Mouse (Mus musculus): ENCODE results near the gene Oit3. TPM values are rescaled to one million over a fixed set of nuclear protein-coding genes. Genes with fewer than 3 reads are reported as not detected.

Oit3 gene
- 0.67 and 0.80 TPM in 2 replicates for polyA plus RNA-seq (2015; fragmentation: Nextera tagmentation; extraction: Ambion mirVana)

DNA sequence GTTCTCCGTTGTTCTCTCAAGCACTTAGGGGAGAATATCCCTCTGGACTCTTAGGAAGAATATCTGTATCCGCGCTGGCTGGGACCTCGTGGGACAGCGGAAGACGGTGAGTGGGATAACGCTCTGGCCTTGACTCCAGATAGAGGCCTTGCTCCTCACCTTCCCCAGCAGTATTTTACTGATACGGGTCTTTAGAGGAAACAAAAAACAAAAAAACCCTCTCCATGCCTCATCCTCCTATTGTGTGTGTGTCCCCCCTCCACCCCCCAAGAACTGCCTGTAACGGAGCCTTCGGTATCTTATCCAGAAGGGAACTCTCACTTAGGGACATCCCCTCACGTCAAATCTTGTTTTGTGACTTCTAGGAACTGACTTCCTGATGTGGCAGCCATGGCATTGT lies at the start of gene Oit3:
Gene Oit3 (minus strand): TSS at position 44 of the 400 bp plus-strand sequence.
- 86% methylated on average over 11 of the region's 11 CpGs for WGBS
- Histone ChIP-seq H3K36me3 (no peaks in the 10 kb centered on the region), H3K4me2 (no peak within 1 kb of the TSS), H3K4me1 (peaks cover 20% of the 10 kb centered on the region), H3K9me3 (no peaks in the 10 kb centered on the region), H3K4me3 (no peak within 1 kb of the TSS), H3K27me3 (no peaks in the 10 kb centered on the region), H3K27ac (no peak within 1 kb of the TSS), H3K9ac (no peak within 1 kb of the TSS)
- no peak for ATAC-seq (ENCODE audit: insufficient number of reproducible peaks, insufficient read depth, low FRiP score, low TSS enrichment, low read depth)

GRCm38 (mm10) chr10:59490920-59491319 lies 49.3 kb upstream of the Oit3 start:
- Histone ChIP-seq H3K36me3 (peaks cover 18% of the 10 kb centered on the region), H3K4me2 (no peak overlapping the region), H3K9me3 (peaks cover 6% of the 10 kb centered on the region; the same call in 1 of the 2 replicates), H3K4me3 (no peak overlapping the region), H3K27ac (no peak overlapping the region), H3K9ac (no peak overlapping the region), H3K27me3 (no peaks in the 10 kb centered on the region), H3K4me1 (no peaks in the 10 kb centered on the region)
- 87% methylated on average over 8 of the region's 8 CpGs for WGBS
- ATAC-seq (ENCODE audit: insufficient number of reproducible peaks, insufficient read depth, low FRiP score, low TSS enrichment, low read depth), result no peak

DNA sequence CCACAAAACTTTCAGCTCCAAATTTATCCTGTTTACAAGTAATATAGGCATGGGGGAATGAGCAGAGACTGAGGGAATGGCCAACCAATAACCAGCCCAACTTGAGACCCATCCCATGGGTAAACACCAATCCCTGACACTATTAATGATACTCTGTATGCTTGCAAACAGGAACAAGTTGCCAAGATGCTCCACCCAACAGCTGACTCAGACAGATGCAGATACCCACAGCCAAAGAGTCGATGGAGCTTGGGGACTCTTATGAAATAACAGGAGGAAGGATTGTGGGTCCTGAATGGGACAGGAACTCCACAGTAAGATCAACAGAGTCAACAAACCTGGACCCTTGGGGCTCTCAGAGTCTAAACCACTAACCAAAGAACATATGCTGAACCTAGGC lies 47.8 kb upstream of the Oit3 start:
- Histone ChIP-seq H3K36me3 (peaks cover 18% of the 10 kb centered on the region), H3K27ac (no peak overlapping the region), H3K4me2 (no peak overlapping the region), H3K4me1 (peaks cover 3% of the 10 kb centered on the region; the same call in 1 of the 2 replicates), H3K9me3 (peaks cover 6% of the 10 kb centered on the region; the same call in 1 of the 2 replicates), H3K27me3 (no peaks in the 10 kb centered on the region), H3K4me3 (no peak overlapping the region), H3K9ac (no peak overlapping the region)
- no peak for ATAC-seq (ENCODE audit: insufficient number of reproducible peaks, insufficient read depth, low FRiP score, low TSS enrichment, low read depth)
- WGBS, result 88% methylated on average over 1 of the region's 1 CpGs

DNA sequence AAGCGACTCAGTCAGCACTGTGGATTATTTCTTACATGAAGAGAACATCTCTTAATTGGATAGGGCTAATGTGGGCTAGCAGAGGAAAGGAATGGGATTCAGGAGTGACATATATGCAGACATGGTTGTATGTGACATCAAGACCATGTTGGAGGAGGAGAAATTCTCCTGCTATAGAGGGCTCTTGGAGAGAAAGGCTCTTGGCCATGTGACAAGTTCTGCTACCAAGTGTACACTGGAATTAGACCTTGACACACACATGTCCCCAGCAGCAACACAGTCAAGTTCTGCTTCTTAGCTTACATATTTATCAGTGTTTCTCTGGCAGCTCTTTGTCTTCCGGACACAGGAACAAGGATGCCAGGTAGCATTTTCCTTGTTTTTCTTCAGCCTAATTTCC lies 45.8 kb upstream of the Oit3 start:
- Histone ChIP-seq H3K9me3 (peaks cover 6% of the 10 kb centered on the region; the same call in 1 of the 2 replicates), H3K4me2 (no peak overlapping the region), H3K4me3 (no peak overlapping the region), H3K9ac (no peak overlapping the region), H3K27ac (no peak overlapping the region), H3K27me3 (no peaks in the 10 kb centered on the region), H3K36me3 (peaks cover 18% of the 10 kb centered on the region), H3K4me1 (peaks cover 6% of the 10 kb centered on the region; the same call in 1 of the 2 replicates)
- ATAC-seq (ENCODE audit: insufficient number of reproducible peaks, insufficient read depth, low FRiP score, low TSS enrichment, low read depth), result no peak
- WGBS, result 85% methylated on average over 2 of the region's 2 CpGs

DNA sequence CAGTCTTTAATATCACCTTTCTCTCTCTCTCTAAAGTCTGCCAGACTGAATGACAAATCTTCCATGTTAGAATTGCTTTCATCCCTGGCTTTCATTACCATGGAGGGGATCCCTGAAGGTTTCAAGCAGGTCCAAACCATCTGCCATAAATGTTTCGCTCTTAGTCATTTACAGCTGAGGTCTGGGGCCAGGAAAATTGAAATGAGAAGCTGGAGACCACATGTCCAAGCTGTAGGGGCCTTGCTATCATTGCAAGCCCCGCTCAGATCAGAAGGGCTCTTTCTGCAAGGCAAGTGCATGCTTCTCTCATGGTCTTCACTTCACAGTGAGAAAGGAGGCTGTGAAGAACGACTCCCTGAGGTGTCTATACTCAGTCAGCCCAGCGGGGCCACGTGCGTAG lies 42.7 kb upstream of the Oit3 start:
- no peaks in the 10 kb centered on the region for H3K27me3 ChIP-seq
- no peak for ATAC-seq (ENCODE audit: insufficient number of reproducible peaks, insufficient read depth, low FRiP score, low TSS enrichment, low read depth)
- 72% methylated on average over 6 of the region's 6 CpGs for WGBS

GRCm38 (mm10) chr10:59481381-59481780 lies 39.8 kb upstream of the Oit3 start:
- Histone ChIP-seq H3K9ac (no peak overlapping the region), H3K27ac (no peak overlapping the region), H3K4me2 (no peak overlapping the region), H3K27me3 (no peaks in the 10 kb centered on the region), H3K36me3 (no peaks in the 10 kb centered on the region), H3K4me1 (peaks cover 6% of the 10 kb centered on the region; the same call in 1 of the 2 replicates), H3K9me3 (no peaks in the 10 kb centered on the region; the same call in 1 of the 2 replicates), H3K4me3 (no peak overlapping the region)
- ATAC-seq (ENCODE audit: insufficient number of reproducible peaks, insufficient read depth, low FRiP score, low TSS enrichment, low read depth), result no peak
- WGBS, result 95% methylated on average over 5 of the region's 5 CpGs

More for the DNA sequence above, 42.7 kb upstream of the Oit3 start:
- Histone ChIP-seq H3K4me1 (peaks cover 6% of the 10 kb centered on the region; the same call in 1 of the 2 replicates), H3K9ac (no peak overlapping the region), H3K4me2 (no peak overlapping the region), H3K4me3 (no peak overlapping the region), H3K9me3 (no peaks in the 10 kb centered on the region; the same call in 1 of the 2 replicates), H3K36me3 (peaks cover 6% of the 10 kb centered on the region), H3K27ac (no peak overlapping the region)

GRCm38 (mm10) chr10:59470451-59470850 lies 28.9 kb upstream of the Oit3 start:
- no peak for ATAC-seq (ENCODE audit: insufficient number of reproducible peaks, insufficient read depth, low FRiP score, low TSS enrichment, low read depth)
- Histone ChIP-seq H3K9me3 (no peaks in the 10 kb centered on the region), H3K36me3 (no peaks in the 10 kb centered on the region), H3K4me2 (no peak overlapping the region), H3K27ac (no peak overlapping the region), H3K9ac (0 out of 2 replicates have a peak overlapping the region, but pooled peaks have one; percentile 16), H3K4me1 (peaks cover 15% of the 10 kb centered on the region), H3K4me3 (no peak overlapping the region), H3K27me3 (no peaks in the 10 kb centered on the region)
- WGBS, result 65% methylated on average over 5 of the region's 5 CpGs

DNA sequence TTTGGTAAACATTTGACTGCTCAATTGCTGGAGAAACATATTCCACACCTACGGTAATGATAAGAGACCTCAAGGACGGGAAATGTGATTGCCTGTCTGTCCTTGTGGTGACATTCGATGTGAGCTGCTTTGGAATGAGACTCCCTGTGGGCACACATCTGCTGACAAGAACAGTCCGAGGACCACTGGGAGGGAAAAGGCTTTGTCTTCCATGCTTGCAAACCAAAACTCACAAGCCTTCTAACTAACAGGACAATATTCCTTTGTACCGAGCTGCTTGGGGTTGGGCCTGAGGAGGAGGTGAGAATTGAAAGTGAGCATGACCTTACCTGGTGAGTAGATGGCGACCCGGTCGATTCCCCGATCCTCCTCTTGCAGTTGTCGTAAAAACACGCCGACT lies 25.7 kb upstream of the Oit3 start:
- Histone ChIP-seq H3K27me3 (no peaks in the 10 kb centered on the region), H3K36me3 (no peaks in the 10 kb centered on the region), H3K4me1 (peaks cover 16% of the 10 kb centered on the region), H3K4me2 (no peak overlapping the region), H3K4me3 (no peak overlapping the region), H3K27ac (no peak overlapping the region), H3K9ac (no peak overlapping the region), H3K9me3 (no peaks in the 10 kb centered on the region)
- no peak for ATAC-seq (ENCODE audit: insufficient number of reproducible peaks, insufficient read depth, low FRiP score, low TSS enrichment, low read depth)
- WGBS, result 87% methylated on average over 12 of the region's 12 CpGs

GRCm38 (mm10) chr10:59466626-59467025 lies 25.0 kb upstream of the Oit3 start:
- Histone ChIP-seq H3K27ac (no peak overlapping the region), H3K4me2 (no peak overlapping the region), H3K9me3 (no peaks in the 10 kb centered on the region), H3K27me3 (no peaks in the 10 kb centered on the region), H3K4me3 (no peak overlapping the region), H3K36me3 (no peaks in the 10 kb centered on the region), H3K9ac (no peak overlapping the region), H3K4me1 (peaks cover 16% of the 10 kb centered on the region)
- ATAC-seq (ENCODE audit: insufficient number of reproducible peaks, insufficient read depth, low FRiP score, low TSS enrichment, low read depth), result no peak
- WGBS, result 51% methylated on average over 4 of the region's 4 CpGs

DNA sequence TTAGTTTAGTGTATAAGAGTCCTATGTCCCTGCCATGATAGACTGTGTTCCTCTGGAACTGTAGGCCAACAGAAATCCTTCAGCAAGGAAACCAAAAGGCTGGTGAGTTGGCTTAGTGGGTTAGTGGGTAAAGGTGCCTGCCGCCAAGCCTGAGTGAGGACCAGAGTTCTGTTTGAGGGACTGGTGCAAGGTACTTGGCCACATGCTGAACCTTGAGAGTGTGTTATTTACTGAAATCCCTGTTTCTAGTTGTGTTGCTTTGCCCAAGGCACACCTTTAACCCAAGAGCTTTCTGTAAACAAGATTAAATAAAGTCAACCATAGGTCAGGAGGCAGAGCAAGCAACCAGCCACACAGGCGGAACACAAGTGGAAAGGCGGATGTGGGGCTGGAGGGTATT lies 24.0 kb upstream of the Oit3 start:
- no peak overlapping the region for H3K4me2 ChIP-seq
- H3K4me1 ChIP-seq, result peaks cover 16% of the 10 kb centered on the region
- H3K36me3 ChIP-seq, result no peaks in the 10 kb centered on the region
- 58% methylated on average over 3 of the region's 3 CpGs for WGBS
- H3K9ac ChIP-seq, result no peak overlapping the region
- ATAC-seq (ENCODE audit: insufficient number of reproducible peaks, insufficient read depth, low FRiP score, low TSS enrichment, low read depth), result no peak
- no peaks in the 10 kb centered on the region for H3K9me3 ChIP-seq
- H3K27ac ChIP-seq, result no peak overlapping the region
- H3K27me3 ChIP-seq, result no peaks in the 10 kb centered on the region
- H3K4me3 ChIP-seq, result no peak overlapping the region

DNA sequence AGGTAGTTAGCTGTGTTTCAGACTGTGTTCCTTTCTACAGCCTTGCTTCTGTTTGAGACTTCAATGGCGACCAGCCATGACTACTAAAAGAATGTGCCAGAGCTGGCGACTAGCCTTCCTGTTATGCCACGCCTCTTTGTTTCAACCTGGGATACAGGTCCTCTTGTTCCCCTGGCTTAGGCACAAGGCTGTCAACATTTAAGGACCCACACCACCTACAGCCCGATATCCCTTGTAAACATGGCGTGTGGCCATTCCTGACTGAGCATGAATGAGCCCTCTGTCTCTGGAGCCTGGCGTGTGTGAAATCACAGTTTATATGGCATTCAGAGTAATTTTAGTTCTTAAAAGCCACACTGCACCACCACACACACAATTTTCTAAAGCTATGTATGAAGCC lies 20.7 kb upstream of the Oit3 start:
- Histone ChIP-seq H3K4me1 (peaks cover 16% of the 10 kb centered on the region), H3K9ac (no peak overlapping the region), H3K27me3 (no peaks in the 10 kb centered on the region), H3K4me3 (no peak overlapping the region), H3K4me2 (no peak overlapping the region), H3K27ac (peak overlapping the region; percentile 13; the same call in 1 of the 2 replicates), H3K36me3 (no peaks in the 10 kb centered on the region), H3K9me3 (no peaks in the 10 kb centered on the region)
- peak; percentile 59; the same call in 1 of the 2 replicates for ATAC-seq (ENCODE audit: insufficient number of reproducible peaks, insufficient read depth, low FRiP score, low TSS enrichment, low read depth)
- whole genome bisulfite sequencing, result 79% methylated on average over 6 of the region's 6 CpGs

DNA sequence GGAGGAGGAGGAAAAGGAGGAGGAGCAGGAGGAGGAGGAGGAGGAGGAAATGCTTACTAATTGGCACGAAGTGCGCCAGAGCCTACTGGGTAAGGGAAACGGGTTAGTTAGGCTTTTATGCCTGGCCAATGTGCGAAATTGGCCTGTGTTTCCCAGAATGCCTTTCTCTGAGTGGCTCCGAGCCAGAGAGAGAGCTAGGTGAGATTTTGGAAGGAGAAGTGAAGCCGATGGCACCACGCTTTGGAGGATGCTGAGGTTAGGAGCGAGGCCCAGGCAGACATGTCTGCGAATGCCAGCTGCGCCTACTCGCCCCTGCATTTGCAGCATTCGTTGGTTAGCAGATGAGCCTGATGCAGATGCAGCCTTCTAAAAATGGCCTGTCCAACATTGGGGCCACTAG lies 18.2 kb upstream of the Oit3 start:
- no peaks in the 10 kb centered on the region for H3K4me1 ChIP-seq
- WGBS, result 86% methylated on average over 12 of the region's 12 CpGs
- no peak overlapping the region for H3K4me2 ChIP-seq
- no peak overlapping the region for H3K9ac ChIP-seq
- no peaks in the 10 kb centered on the region for H3K9me3 ChIP-seq
- H3K36me3 ChIP-seq, result no peaks in the 10 kb centered on the region
- H3K27ac ChIP-seq, result no peak overlapping the region
- no peaks in the 10 kb centered on the region for H3K27me3 ChIP-seq
- ATAC-seq (ENCODE audit: insufficient number of reproducible peaks, insufficient read depth, low FRiP score, low TSS enrichment, low read depth), result no peak
- H3K4me3 ChIP-seq, result no peak overlapping the region

All from embryonic facial prominence, embryonic 13.5 days (tissue).